Mouse (Mus musculus): ENCODE results near the gene Nfix.

GRCm38 (mm10) chr8:84760901-84761300 is 39.2 kb downstream of the Nfix start:
- TF ChIP-seq TCF12 (IDR thresholded peaks at IDR 0.05; ENCODE audit: insufficient read depth, poor library complexity, severe bottlenecking) (no peak), POLR2A (IDR thresholded peaks at IDR 0.05; ENCODE audit: insufficient read length, low read depth) (no peak), POLR2AphosphoS2 (IDR thresholded peaks at IDR 0.05; ENCODE audit: insufficient read length, low read depth) (no peak), USF1 (IDR thresholded peaks at IDR 0.05; ENCODE audit: low read depth) (no peak), CEBPB (IDR thresholded peaks at IDR 0.05; ENCODE audit: insufficient read depth, poor library complexity, severe bottlenecking) (0 out of 2 replicates have a peak, but pooled peaks have one; percentile 23), SRF (IDR thresholded peaks at IDR 0.05; ENCODE audit: control insufficient read depth, insufficient read length, low read depth) (no peak), E2F4 (IDR thresholded peaks at IDR 0.05; ENCODE audit: insufficient read depth) (no peak), MYOG (IDR thresholded peaks at IDR 0.05; ENCODE audit: control insufficient read depth in 1 of 3, insufficient read depth in 1 of 3, insufficient read length in 2 of 3, low read depth in 2 of 3) (no peak), MAX (IDR thresholded peaks at IDR 0.05; ENCODE audit: low read depth) (no peak), TCF3 (IDR thresholded peaks at IDR 0.05; ENCODE audit: insufficient read length, low read depth) (no peak), REST (IDR thresholded peaks at IDR 0.05; ENCODE audit: insufficient read depth, insufficient read length) (no peak)

All from myocyte (in vitro differentiated cells).